Mouse (Mus musculus): ENCODE data around the gene Nifk.

GRCm38 (mm10) chr1:118320696-118321095 lies 943 bp upstream of the Nifk start:
- TF ChIP-seq CTCF (IDR thresholded peaks at IDR 0.05; ENCODE audit: low read depth) (peak; percentile 68), EP300 (IDR thresholded peaks at IDR 0.05; ENCODE audit: low read depth) (no peak)

Data from liver, postnatal 0 days (tissue).